Mouse (Mus musculus): ENCODE results near the gene Shprh. TPM values are rescaled to one million over a fixed set of nuclear protein-coding genes. Genes with fewer than 3 reads are reported as not detected.
"Not testable (repeated sequence)": the region's sequence is repeated elsewhere in the genome, so short reads cannot be mapped to it uniquely, and the experiment has no call there.

Shprh gene
- polyA plus RNA-seq, 1 experiment from 2014 or later: 15.9 TPM

GRCm38 (mm10) chr10:11242988-11243387 lies 93.8 kb downstream of the Shprh start:
- not testable (repeated sequence) for H3K36me3 ChIP-seq; H3K27me3 ChIP-seq (replicated peaks); H3K9me3 ChIP-seq (replicated peaks); H3K4me3 ChIP-seq; ATAC-seq (ENCODE audit: insufficient number of reproducible peaks, low FRiP score); H3K9ac ChIP-seq
- H3K4me2 ChIP-seq: peak overlapping the region; percentile 21; the same call in 1 of the 2 replicates
- H3K4me1 ChIP-seq (replicated peaks): peaks cover 11% of the 10 kb centered on the region
- H3K27ac ChIP-seq (ENCODE audit: poor library complexity, severe bottlenecking): peak overlapping the region; percentile 39; the same call in 1 of the 2 replicates
- 34% methylated on average over 3 of the region's 3 CpGs for WGBS

- Histone ChIP-seq H3K4me2 (no peak overlapping the region), H3K4me1 (replicated peaks) (peaks cover 6% of the 10 kb centered on the region), H3K27me3 (replicated peaks) (no peaks in the 10 kb centered on the region), H3K36me3 (no peaks in the 10 kb centered on the region), H3K9me3 (replicated peaks) (no peaks in the 10 kb centered on the region), H3K9ac (no peak overlapping the region), H3K4me3 (no peak overlapping the region), H3K27ac (ENCODE audit: poor library complexity, severe bottlenecking) (no peak overlapping the region)
- 83% methylated on average over 3 of the region's 3 CpGs for WGBS
- no peak for ATAC-seq (ENCODE audit: insufficient number of reproducible peaks, low FRiP score)
Measured at GRCm38 (mm10) chr10:11248210-11248609, 99.0 kb downstream of the Shprh start.

- no peak for ATAC-seq (ENCODE audit: insufficient number of reproducible peaks, low FRiP score)
- no peak overlapping the region for H3K4me2 ChIP-seq
- H3K27me3 ChIP-seq (replicated peaks): no peaks in the 10 kb centered on the region
- no peaks in the 10 kb centered on the region for H3K9me3 ChIP-seq (replicated peaks)
- no peak overlapping the region for H3K27ac ChIP-seq (ENCODE audit: poor library complexity, severe bottlenecking)
- 57% methylated on average over 2 of the region's 2 CpGs for WGBS
- no peaks in the 10 kb centered on the region for H3K4me1 ChIP-seq (replicated peaks)
- H3K9ac ChIP-seq: no peak overlapping the region
- H3K36me3 ChIP-seq: no peaks in the 10 kb centered on the region
- no peak overlapping the region for H3K4me3 ChIP-seq
Measured at GRCm38 (mm10) chr10:11250247-11250997, 101.2 kb downstream of the Shprh start.

- H3K27ac ChIP-seq (ENCODE audit: poor library complexity, severe bottlenecking); H3K4me2 ChIP-seq; H3K27me3 ChIP-seq (replicated peaks); ATAC-seq (ENCODE audit: insufficient number of reproducible peaks, low FRiP score); H3K4me1 ChIP-seq (replicated peaks); H3K36me3 ChIP-seq; H3K9me3 ChIP-seq (replicated peaks); H3K4me3 ChIP-seq; H3K9ac ChIP-seq: not testable (repeated sequence)
- 68% methylated on average over 4 of the region's 4 CpGs for WGBS
Measured at GRCm38 (mm10) chr10:11253581-11253980, 104.4 kb downstream of the Shprh start.

- Histone ChIP-seq H3K4me1 (replicated peaks) (no peaks in the 10 kb centered on the region), H3K4me3 (no peak overlapping the region), H3K9ac (no peak overlapping the region), H3K27me3 (replicated peaks) (no peaks in the 10 kb centered on the region), H3K9me3 (replicated peaks) (no peaks in the 10 kb centered on the region), H3K27ac (ENCODE audit: poor library complexity, severe bottlenecking) (no peak overlapping the region), H3K4me2 (no peak overlapping the region), H3K36me3 (no peaks in the 10 kb centered on the region)
- no peak for ATAC-seq (ENCODE audit: insufficient number of reproducible peaks, low FRiP score)
Measured at GRCm38 (mm10) chr10:11260119-11260518, 110.9 kb downstream of the Shprh start.

- not testable (repeated sequence) for H3K27me3 ChIP-seq (replicated peaks); H3K4me1 ChIP-seq (replicated peaks); H3K9me3 ChIP-seq (replicated peaks); H3K9ac ChIP-seq; H3K36me3 ChIP-seq; ATAC-seq (ENCODE audit: insufficient number of reproducible peaks, low FRiP score); H3K27ac ChIP-seq (ENCODE audit: poor library complexity, severe bottlenecking); H3K4me2 ChIP-seq; H3K4me3 ChIP-seq
- 72% methylated on average over 2 of the region's 2 CpGs for WGBS
Measured at GRCm38 (mm10) chr10:11262292-11262691, 113.1 kb downstream of the Shprh start.

GRCm38 (mm10) chr10:11263795-11264194 lies 114.6 kb downstream of the Shprh start:
- not testable (repeated sequence) for H3K36me3 ChIP-seq; H3K4me3 ChIP-seq; ATAC-seq (ENCODE audit: insufficient number of reproducible peaks, low FRiP score); H3K27me3 ChIP-seq (replicated peaks); H3K4me1 ChIP-seq (replicated peaks); H3K27ac ChIP-seq (ENCODE audit: poor library complexity, severe bottlenecking); H3K4me2 ChIP-seq; H3K9me3 ChIP-seq (replicated peaks); H3K9ac ChIP-seq
- whole genome bisulfite sequencing: 83% methylated on average over 2 of the region's 2 CpGs

Other genes with a start within 250 kb of the Shprh start
- 0.09 and 0.12 TPM in 2 replicates for gene Grm1, start 67.1 kb upstream of the Shprh start, polyA plus RNA-seq (2016; fragmentation: Nextera tagmentation; extraction: Ambion mirVana)
- 48.8 and 54.0 TPM in 2 replicates for gene Fbxo30, start 131.9 kb downstream of the Shprh start, polyA plus RNA-seq (2016; fragmentation: Nextera tagmentation; extraction: Ambion mirVana)
- gene Epm2a, start 194.0 kb downstream of the Shprh start, polyA plus RNA-seq (2016; fragmentation: Nextera tagmentation; extraction: Ambion mirVana): 1.7 TPM in 2 replicates

All from heart, embryonic 12.5 days (tissue).